Mouse (Mus musculus) G1E (cell line): Measurements from ENCODE around the gene Rnase13. TPM values are rescaled to one million over a fixed set of nuclear protein-coding genes. Genes with fewer than 3 reads are reported as not detected.

ENCODE experiments used
- ATAC-seq: 2 replicates; pipeline ENCODE4 v1.8.0; 2016; ENCODE audit warnings: mild to moderate bottlenecking; ENCODE audit not compliant: insufficient number of reproducible peaks, poor library complexity, low FRiP score, severe bottlenecking; ENCODE audit errors: extremely low read depth
- DNase-seq: peaks from one replicate; pipeline ENCODE4 v3.0.0; 2012; ENCODE audit warnings: low spot score
- H3K27me3 ChIP-seq: 2 replicates; pipeline ENCODE4 v1.6.1; 2012; ENCODE audit warnings: mild to moderate bottlenecking, low read length, inconsistent platforms; ENCODE audit not compliant: insufficient read depth
- H3K36me3 ChIP-seq: replicated peaks from 2 replicates; pipeline ENCODE3; 2012; ENCODE audit warnings: mild to moderate bottlenecking, inconsistent platforms
- H3K4me1 ChIP-seq: 2 replicates; pipeline ENCODE4 v1.6.1; 2012; ENCODE audit warnings: low read depth, low read length, inconsistent platforms, mixed read lengths; ENCODE audit not compliant: insufficient read depth
- H3K4me3 ChIP-seq: 2 replicates; pipeline ENCODE4 v1.5.1; 2012; ENCODE audit warnings: low read depth, mild to moderate bottlenecking, inconsistent platforms, low read length, moderate library complexity, mixed read lengths
- H3K9me3 ChIP-seq: replicated peaks from 2 replicates; pipeline ENCODE4 v1.6.1; 2012; ENCODE audit warnings: inconsistent platforms
- CTCF ChIP-seq: IDR thresholded peaks from 2 replicates; pipeline ENCODE4 v1.5.1; 2012; ENCODE audit warnings: low read depth, low read length, inconsistent platforms, mixed read lengths
- GATA1 ChIP-seq: IDR thresholded peaks from 2 replicates; pipeline ENCODE4 v1.6.1; 2012; ENCODE audit warnings: borderline replicate concordance, low read length, inconsistent platforms, mixed read lengths
- GATA2 ChIP-seq: IDR thresholded peaks from 2 replicates; pipeline ENCODE4 v1.6.1; 2012; ENCODE audit warnings: low read depth, low read length, inconsistent platforms, borderline replicate concordance
- POLR2AphosphoS5 ChIP-seq: IDR thresholded peaks from 2 replicates; pipeline ENCODE4 v1.6.1; 2012; ENCODE audit warnings: low read depth, low read length, inconsistent platforms; ENCODE audit not compliant: insufficient replicate concordance
- TAL1 ChIP-seq: conservative IDR thresholded peaks from 2 replicates; pipeline ENCODE4 v1.6.1; 2012; ENCODE audit warnings: low read depth, low read length, inconsistent platforms, mixed read lengths
- polyA plus RNA-seq: library from polyadenylated mRNA; stranded (reverse); fragments of >175 nt; gene quantifications from 2 replicates; pipeline ENCODE4 v1.2.3, GENCODE M21; 2012
- total RNA-seq, 2 experiments: library from RNA; stranded (forward) in 1 of 2; stranded (reverse) in 1 of 2; fragments of 200-1000 nt in 1 of 2; fragments of >200 nt in 1 of 2; fragmentation: Nextera tagmentation in 1 of 2; gene quantifications; 2 replicates each; pipeline ENCODE4 v1.2.3; 2014 to 2017

Gene Rnase13
- total and polyA plus RNA-seq, 3 experiments = not detected

GRCm38 (mm10) chr14:51923492-51923891 lies 919 bp upstream of the Rnase13 start:
- H3K36me3 ChIP-seq = no peaks in the 10 kb centered on the region
- no peak overlapping the region for H3K4me3 ChIP-seq
- ATAC-seq = no peak
- no peaks in the 10 kb centered on the region for H3K4me1 ChIP-seq
- H3K9me3 ChIP-seq = no peaks in the 10 kb centered on the region
- H3K27me3 ChIP-seq = peaks cover 7% of the 10 kb centered on the region; the same call in 1 of the 2 replicates
- DNase-seq = no peak
- TF ChIP-seq TAL1 = no peak
- TF ChIP-seq GATA2 = no peak
- TF ChIP-seq CTCF = no peak
- no peak for TF ChIP-seq GATA1
- no peak for TF ChIP-seq POLR2AphosphoS5

- no peaks in the 10 kb centered on the region for H3K9me3 ChIP-seq
- DNase-seq (no peak), ATAC-seq (no peak)
- H3K4me3 ChIP-seq = no peak overlapping the region
- no peaks in the 10 kb centered on the region for H3K4me1 ChIP-seq
- TF ChIP-seq GATA1 (no peak), CTCF (no peak), POLR2AphosphoS5 (no peak), GATA2 (no peak), TAL1 (no peak)
- peaks cover 7% of the 10 kb centered on the region; the same call in 1 of the 2 replicates for H3K27me3 ChIP-seq
- no peaks in the 10 kb centered on the region for H3K36me3 ChIP-seq
These were observed 337 bp upstream of the Rnase13 start for GRCm38 (mm10) chr14:51922910-51923309.

- ATAC-seq (no peak), DNase-seq (no peak)
- Histone ChIP-seq H3K4me1 (no peaks in the 10 kb centered on the region), H3K27me3 (peaks cover 7% of the 10 kb centered on the region; the same call in 1 of the 2 replicates), H3K9me3 (no peaks in the 10 kb centered on the region), H3K4me3 (no peak overlapping the region), H3K36me3 (no peaks in the 10 kb centered on the region)
- TF ChIP-seq GATA1 (no peak), GATA2 (no peak), POLR2AphosphoS5 (no peak), TAL1 (no peak), CTCF (no peak)
These were observed 608 bp downstream of the Rnase13 start for GRCm38 (mm10) chr14:51921759-51922570.

GRCm38 (mm10) chr14:51918966-51919365 lies 3.6 kb downstream of the Rnase13 start:
- Histone ChIP-seq H3K27me3 (peaks cover 13% of the 10 kb centered on the region; the same call in 1 of the 2 replicates), H3K4me1 (no peaks in the 10 kb centered on the region), H3K9me3 (no peaks in the 10 kb centered on the region), H3K36me3 (no peaks in the 10 kb centered on the region), H3K4me3 (no peak overlapping the region)
- no peak for TF ChIP-seq TAL1
- TF ChIP-seq POLR2AphosphoS5 = no peak
- TF ChIP-seq CTCF = no peak
- no peak for TF ChIP-seq GATA1
- no peak for TF ChIP-seq GATA2
- ATAC-seq (no peak), DNase-seq (no peak)

GRCm38 (mm10) chr14:51918125-51918524 lies 4.4 kb downstream of the Rnase13 start, which contains the start of gene Tppp2:
Gene Tppp2, plus strand, starts transcription at chr14:51918425.
- TF ChIP-seq POLR2AphosphoS5 (no peak), TAL1 (no peak), GATA1 (no peak), CTCF (no peak), GATA2 (no peak)
- peaks cover 22% of the 10 kb centered on the region; the same call in 1 of the 2 replicates for H3K27me3 ChIP-seq
- no peaks in the 10 kb centered on the region for H3K9me3 ChIP-seq
- H3K4me3 ChIP-seq = no peak within 1 kb of the TSS
- ATAC-seq (no peak), DNase-seq (no peak)
- H3K4me1 ChIP-seq = no peaks in the 10 kb centered on the region; the same call in 1 of the 2 replicates
- no peaks in the 10 kb centered on the region for H3K36me3 ChIP-seq

GRCm38 (mm10) chr14:51916539-51916938 lies 6.0 kb downstream of the Rnase13 start:
- Histone ChIP-seq H3K4me3 (no peak overlapping the region), H3K9me3 (no peaks in the 10 kb centered on the region), H3K27me3 (peaks cover 27% of the 10 kb centered on the region; the same call in 1 of the 2 replicates), H3K4me1 (no peaks in the 10 kb centered on the region; the same call in 1 of the 2 replicates), H3K36me3 (no peaks in the 10 kb centered on the region)
- ATAC-seq (no peak), DNase-seq (no peak)
- TF ChIP-seq CTCF (no peak), GATA1 (no peak), GATA2 (no peak), POLR2AphosphoS5 (no peak), TAL1 (no peak)
